In the genomic region with DNA sequence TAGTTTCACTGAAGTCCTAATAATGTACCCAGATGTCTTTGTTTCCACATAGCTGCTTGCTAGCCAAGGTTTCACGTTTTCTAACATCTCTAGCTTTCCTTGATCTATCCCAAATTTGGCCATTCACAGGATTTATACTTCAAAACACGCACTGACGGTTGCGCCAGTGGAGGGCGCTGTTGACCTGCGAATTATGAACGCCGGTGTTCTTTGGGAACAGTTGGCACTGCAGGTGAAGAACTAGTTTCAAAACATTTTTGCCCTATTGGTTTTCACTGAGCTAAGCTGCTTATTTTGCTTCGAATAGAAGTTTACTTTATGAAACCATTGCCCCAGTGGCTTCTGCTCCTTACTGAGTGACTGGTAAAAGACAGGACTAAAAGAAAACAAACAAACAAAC, we compare ENCODE assay signal across 10 mouse cellular contexts.
DNase-seq lines count a peak whose midpoint lies in the region; ATAC-seq lines count a peak whose summit lies in the region.
"Had no signal": no experiment of that assay in that cellular context is flagged by ENCODE, and none has a peak within 500 bp of the region (broad histone marks: within the 10 kb centered on the region; RNA-seq: fewer than 3 reads in every experiment).

No protein-coding gene starts in this region.

- H3K4me1 ChIP-seq in forebrain, embryonic 11.5 days (replicated peaks; ENCODE audit: control insufficient read depth, insufficient read depth, low read length): no peaks in the 10 kb centered on the region
- H3K4me1 ChIP-seq in forebrain, embryonic 15.5 days: no peaks in the 10 kb centered on the region
- H3K4me1 ChIP-seq in midbrain, embryonic 14.5 days (ENCODE audit: control insufficient read depth, insufficient read depth, low read length): no peaks in the 10 kb centered on the region
- no peaks in the 10 kb centered on the region for H3K4me1 ChIP-seq in midbrain, embryonic 13.5 days (replicated peaks)
- H3K4me1 ChIP-seq: neural tube, embryonic 12.5 days had no signal

- no peak overlapping the region for H3K27ac ChIP-seq in forebrain, embryonic 11.5 days (ENCODE audit: low read depth, low read length)
- no peak overlapping the region for H3K27ac ChIP-seq in forebrain, embryonic 15.5 days (replicated peaks)
- H3K27ac ChIP-seq in midbrain, embryonic 14.5 days (replicated peaks; ENCODE audit: low read depth, low read length): no peak overlapping the region
- H3K27ac ChIP-seq in midbrain, embryonic 13.5 days: no peak overlapping the region
- H3K27ac ChIP-seq: neural tube, embryonic 12.5 days had no signal

- ATAC-seq in forebrain, embryonic 11.5 days (replicated peaks; ENCODE audit: low FRiP score): no peak
- no peak for ATAC-seq in forebrain, embryonic 15.5 days (replicated peaks)
- ATAC-seq in midbrain, embryonic 14.5 days (ENCODE audit: low FRiP score, low TSS enrichment): no peak
- ATAC-seq in midbrain, embryonic 13.5 days: no peak
- no peak for ATAC-seq in granulocyte monocyte progenitor cell, adult 5-6 weeks (replicated peaks; ENCODE audit: poor library complexity, severe bottlenecking)

- DNase-seq in forebrain, embryonic 11.5 days (ENCODE audit: low spot score): peak; percentile 72
- DNase-seq in midbrain, embryonic 14.5 days: peak; percentile 67
- DNase-seq in embryo, embryonic 11.5 days (ENCODE audit: low read depth, low spot score): peak; percentile 24
- peak; percentile 23 to 59 for DNase-seq in left cerebral cortex, adult 8-10 months (ENCODE audit: low spot score in 2 of 2)
- DNase-seq in natural killer cell, adult 2 months (ENCODE audit: low spot score in 2 of 2): no peak

- H3K36me3 ChIP-seq in forebrain, embryonic 11.5 days (ENCODE audit: control insufficient read depth, insufficient read depth, low read length): no peaks in the 10 kb centered on the region
- H3K36me3 ChIP-seq in forebrain, embryonic 15.5 days: no peaks in the 10 kb centered on the region
- H3K36me3 ChIP-seq in midbrain, embryonic 14.5 days (ENCODE audit: control insufficient read depth, insufficient read depth, low read length): no peaks in the 10 kb centered on the region
- no peaks in the 10 kb centered on the region for H3K36me3 ChIP-seq in midbrain, embryonic 13.5 days
- H3K36me3 ChIP-seq: G1E; neural tube, embryonic 12.5 days had no signal

- H3K4me3 ChIP-seq in forebrain, embryonic 11.5 days (ENCODE audit: low read depth, low read length): no peak overlapping the region
- no peak overlapping the region for H3K4me3 ChIP-seq in forebrain, embryonic 15.5 days
- no peak overlapping the region for H3K4me3 ChIP-seq in midbrain, embryonic 14.5 days (replicated peaks; ENCODE audit: low read depth, low read length)
- H3K4me3 ChIP-seq in midbrain, embryonic 13.5 days (replicated peaks): no peak overlapping the region
- H3K4me3 ChIP-seq: neural tube, embryonic 12.5 days had no signal

- 4% methylated on average over 9 of the region's 9 CpGs for whole genome bisulfite sequencing in forebrain, embryonic 11.5 days
- WGBS in forebrain, embryonic 15.5 days: 5% methylated on average over 9 of the region's 9 CpGs
- WGBS in midbrain, embryonic 14.5 days: 6% methylated on average over 9 of the region's 9 CpGs
- WGBS in midbrain, embryonic 13.5 days: 7% methylated on average over 9 of the region's 9 CpGs

- no peaks in the 10 kb centered on the region for H3K9me3 ChIP-seq in forebrain, embryonic 11.5 days (ENCODE audit: control insufficient read depth, low read length)
- H3K9me3 ChIP-seq in forebrain, embryonic 15.5 days: no peaks in the 10 kb centered on the region
- no peaks in the 10 kb centered on the region for H3K9me3 ChIP-seq in midbrain, embryonic 14.5 days (ENCODE audit: control insufficient read depth, low read length)
- H3K9me3 ChIP-seq in midbrain, embryonic 13.5 days: no peaks in the 10 kb centered on the region
- H3K9me3 ChIP-seq: G1E; neural tube, embryonic 12.5 days had no signal

- H3K27me3 ChIP-seq in forebrain, embryonic 11.5 days (ENCODE audit: control insufficient read depth, insufficient read depth, low read length): no peaks in the 10 kb centered on the region
- H3K27me3 ChIP-seq in forebrain, embryonic 15.5 days: no peaks in the 10 kb centered on the region
- H3K27me3 ChIP-seq in midbrain, embryonic 14.5 days (ENCODE audit: control insufficient read depth, insufficient read depth, low read length): no peaks in the 10 kb centered on the region
- H3K27me3 ChIP-seq in midbrain, embryonic 13.5 days: no peaks in the 10 kb centered on the region
- H3K27me3 ChIP-seq: neural tube, embryonic 12.5 days had no signal

- H3K9ac ChIP-seq in forebrain, embryonic 11.5 days (ENCODE audit: low read length): no peak overlapping the region
- no peak overlapping the region for H3K9ac ChIP-seq in forebrain, embryonic 15.5 days (replicated peaks)
- no peak overlapping the region for H3K9ac ChIP-seq in midbrain, embryonic 14.5 days (replicated peaks; ENCODE audit: low read length)
- no peak overlapping the region for H3K9ac ChIP-seq in midbrain, embryonic 13.5 days (replicated peaks)
- H3K9ac ChIP-seq: neural tube, embryonic 12.5 days had no signal

- no peak overlapping the region for H3K4me2 ChIP-seq in forebrain, embryonic 11.5 days (ENCODE audit: low read depth, low read length, severe bottlenecking)
- no peak overlapping the region for H3K4me2 ChIP-seq in forebrain, embryonic 15.5 days (replicated peaks)
- no peak overlapping the region for H3K4me2 ChIP-seq in midbrain, embryonic 14.5 days (ENCODE audit: low read length)
- no peak overlapping the region for H3K4me2 ChIP-seq in midbrain, embryonic 13.5 days (replicated peaks)
- H3K4me2 ChIP-seq: neural tube, embryonic 12.5 days had no signal

Comparison
In these comparisons a context has a peak if more than half of its experiments do, and no peak if none do; other contexts are left out.
1. DNase-seq: peak in forebrain, embryonic 11.5 days (single experiment), midbrain, embryonic 14.5 days (single experiment), embryo, embryonic 11.5 days (single experiment) and left cerebral cortex, adult 8-10 months (2 of 2); none in natural killer cell, adult 2 months (0 of 2).